Mouse (Mus musculus) liver, embryonic 16.5 days (tissue): ENCODE results near the gene 4930539E08Rik. TPM values are rescaled to one million over a fixed set of nuclear protein-coding genes. Genes with fewer than 3 reads are reported as not detected.

Experiments
- ATAC-seq: fragments of 200-750 bp; cut with Nextera tagmentation; 2 replicates; pipeline ENCODE4 v1.8.0; 2017; ENCODE audit warnings: low read depth, mild to moderate bottlenecking, moderate number of reproducible peaks, moderate library complexity
- H3K27ac ChIP-seq: fragments of 300-500 bp; sonication (generic); 2 replicates; pipeline ENCODE4 v1.5.1; 2014; ENCODE audit warnings: mild to moderate bottlenecking, low read length
- H3K27me3 ChIP-seq: fragments of 300-500 bp; sonication (generic); 2 replicates; pipeline ENCODE4 v1.6.1; 2014; ENCODE audit warnings: low read depth, low read length, mixed read lengths; ENCODE audit not compliant: control insufficient read depth, insufficient read depth
- H3K36me3 ChIP-seq: fragments of 300-500 bp; sonication (generic); 2 replicates; pipeline ENCODE4 v1.6.1; 2014; ENCODE audit warnings: mild to moderate bottlenecking; ENCODE audit not compliant: control insufficient read depth, insufficient read depth
- H3K4me1 ChIP-seq: fragments of 300-500 bp; sonication (generic); 2 replicates; pipeline ENCODE4 v1.6.1; 2014; ENCODE audit warnings: low read depth, low read length, mixed read lengths; ENCODE audit not compliant: control insufficient read depth
- H3K4me2 ChIP-seq: fragments of 300-500 bp; sonication (generic); 2 replicates; pipeline ENCODE4 v1.6.1; 2014; ENCODE audit warnings: low read depth, low read length, mixed read lengths
- H3K4me3 ChIP-seq: fragments of 300-500 bp; sonication (generic); 2 replicates; pipeline ENCODE4 v1.5.1; 2014; ENCODE audit warnings: low read depth, mild to moderate bottlenecking, low read length
- H3K9ac ChIP-seq: fragments of 300-500 bp; sonication (generic); 2 replicates; pipeline ENCODE4 v1.6.1; 2014; ENCODE audit warnings: low read depth, low read length
- H3K9me3 ChIP-seq: fragments of 300-500 bp; sonication (generic); replicated peaks from 2 replicates; pipeline ENCODE4 v1.6.1; 2016; ENCODE audit warnings: low read length; ENCODE audit not compliant: control insufficient read depth
- WGBS: fragments of 180-500 bp; shearing (Covaris S2); extraction: QIAGEN DNeasy Blood & Tissue Kit; methylation state at CpG from one replicate; pipeline ENCODE4 v1.1.7; 2014; ENCODE audit not compliant: insufficient replicate concordance; 5-methylcytosine and 5-hydroxymethylcytosine counted together
- polyA plus RNA-seq: library from polyadenylated mRNA; unstranded; fragments of >200 nt; fragmentation: Nextera tagmentation; extraction: Ambion mirVana; gene quantifications from 2 replicates; pipeline ENCODE4 v1.2.1, GENCODE M21; 2015

Gene 4930539E08Rik
- polyA plus RNA-seq, 1 experiment from 2014 or later: not detected

DNA sequence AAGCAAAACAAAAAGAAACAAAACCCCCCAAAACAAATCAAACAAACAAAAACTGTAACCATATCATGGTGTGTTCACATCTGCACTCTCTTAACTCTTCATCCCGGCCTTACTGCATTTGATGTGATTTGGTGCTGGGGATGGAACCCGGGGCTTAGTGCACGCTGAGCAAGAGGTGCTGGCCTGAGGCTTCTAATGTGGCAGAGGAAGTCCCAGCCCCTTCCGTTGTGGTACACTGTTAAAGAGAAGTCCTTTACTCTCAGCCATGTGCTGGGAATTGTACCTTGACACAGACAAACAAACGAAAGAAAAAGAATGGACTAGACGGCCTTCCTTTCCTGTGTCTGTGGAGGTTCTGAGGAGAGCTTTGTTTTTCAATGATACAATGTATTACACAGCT lies 7.0 kb upstream of the 4930539E08Rik start:
- no peak for ATAC-seq
- Histone ChIP-seq H3K9ac (no peak overlapping the region), H3K27me3 (no peaks in the 10 kb centered on the region), H3K36me3 (no peaks in the 10 kb centered on the region), H3K4me3 (no peak overlapping the region), H3K4me2 (no peak overlapping the region), H3K4me1 (peaks cover 9% of the 10 kb centered on the region), H3K9me3 (no peaks in the 10 kb centered on the region), H3K27ac (no peak overlapping the region)
- 15% methylated on average over 6 of the region's 6 CpGs for WGBS

DNA sequence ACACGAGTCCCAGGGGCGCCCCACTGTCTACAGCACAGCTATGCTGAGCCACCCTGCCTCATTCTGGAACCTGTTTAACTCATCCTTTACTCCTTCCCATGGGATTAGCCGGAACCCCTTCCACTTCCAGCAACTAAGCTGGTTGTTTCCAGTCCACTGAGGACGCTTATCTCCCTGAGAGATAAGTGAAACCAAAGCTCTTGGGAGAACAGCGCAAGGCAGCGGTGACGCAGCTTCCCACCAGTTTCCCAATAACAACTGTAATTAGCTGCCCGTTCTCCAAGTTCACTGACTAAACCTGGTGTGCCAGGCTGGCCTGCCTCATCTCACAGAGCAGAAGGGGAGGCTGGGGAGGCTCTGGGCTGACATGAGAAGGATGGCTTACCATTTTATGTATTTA lies 6.0 kb upstream of the 4930539E08Rik start:
- Histone ChIP-seq H3K4me3 (no peak overlapping the region), H3K9ac (no peak overlapping the region), H3K9me3 (no peaks in the 10 kb centered on the region), H3K4me1 (peaks cover 3% of the 10 kb centered on the region), H3K27ac (no peak overlapping the region), H3K36me3 (no peaks in the 10 kb centered on the region), H3K27me3 (no peaks in the 10 kb centered on the region), H3K4me2 (no peak overlapping the region)
- no peak for ATAC-seq
- WGBS: 50% methylated on average over 8 of the region's 8 CpGs

- no peaks in the 10 kb centered on the region for H3K27me3 ChIP-seq
- H3K4me2 ChIP-seq: no peak overlapping the region
- no peaks in the 10 kb centered on the region for H3K36me3 ChIP-seq
- H3K4me3 ChIP-seq: no peak overlapping the region
- ATAC-seq: no peak
- peaks cover 3% of the 10 kb centered on the region for H3K4me1 ChIP-seq
- whole genome bisulfite sequencing: 89% methylated on average over 1 of the region's 1 CpGs
- H3K9me3 ChIP-seq: no peaks in the 10 kb centered on the region
- no peak overlapping the region for H3K27ac ChIP-seq
- no peak overlapping the region for H3K9ac ChIP-seq
These were observed 1.4 kb upstream of the 4930539E08Rik start for GRCm38 (mm10) chr17:28916520-28916919.

GRCm38 (mm10) chr17:28913940-28914339 lies 1.2 kb downstream of the 4930539E08Rik start:
- ATAC-seq: peak; percentile 47; the same call in 1 of the 2 replicates
- peaks cover 8% of the 10 kb centered on the region for H3K27me3 ChIP-seq

DNA sequence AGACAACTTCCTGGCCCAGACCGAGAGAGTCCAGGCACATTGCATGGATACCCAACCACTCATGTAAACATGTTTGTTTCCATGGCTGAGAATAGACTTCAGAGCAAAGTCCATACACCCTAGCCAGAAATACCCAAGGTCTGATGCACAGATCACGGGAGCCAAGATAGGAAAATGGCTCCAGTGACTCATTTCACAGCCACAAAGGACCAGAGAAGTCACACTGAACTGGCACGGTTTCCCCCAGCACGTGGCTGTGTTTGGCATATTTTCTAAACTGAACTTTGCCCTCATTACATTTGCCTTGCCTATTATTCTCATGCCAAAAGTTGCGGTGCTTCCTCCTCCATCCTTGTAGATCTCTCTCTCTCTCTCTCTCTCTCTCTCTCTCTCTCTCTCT lies 1.9 kb downstream of the 4930539E08Rik start:
- H3K27me3 ChIP-seq: peaks cover 10% of the 10 kb centered on the region
- no peak overlapping the region for H3K4me2 ChIP-seq
- no peak overlapping the region for H3K4me3 ChIP-seq
- WGBS: 53% methylated on average over 5 of the region's 5 CpGs
- no peaks in the 10 kb centered on the region for H3K9me3 ChIP-seq
- no peak for ATAC-seq
- H3K36me3 ChIP-seq: no peaks in the 10 kb centered on the region
- no peak overlapping the region for H3K9ac ChIP-seq
- no peaks in the 10 kb centered on the region; the same call in 1 of the 2 replicates for H3K4me1 ChIP-seq
- no peak overlapping the region for H3K27ac ChIP-seq

More at GRCm38 (mm10) chr17:28913940-28914339, 1.2 kb downstream of the 4930539E08Rik start:
- Histone ChIP-seq H3K9me3 (no peaks in the 10 kb centered on the region), H3K4me1 (no peaks in the 10 kb centered on the region; the same call in 1 of the 2 replicates), H3K36me3 (no peaks in the 10 kb centered on the region), H3K4me3 (no peak overlapping the region), H3K27ac (no peak overlapping the region), H3K9ac (no peak overlapping the region), H3K4me2 (no peak overlapping the region)
- WGBS: 68% methylated on average over 6 of the region's 6 CpGs

- Histone ChIP-seq H3K9ac (no peak overlapping the region), H3K4me1 (no peaks in the 10 kb centered on the region; the same call in 1 of the 2 replicates), H3K4me2 (no peak overlapping the region), H3K27ac (no peak overlapping the region), H3K27me3 (peaks cover 10% of the 10 kb centered on the region), H3K36me3 (no peaks in the 10 kb centered on the region), H3K9me3 (no peaks in the 10 kb centered on the region), H3K4me3 (no peak overlapping the region)
- WGBS: 46% methylated on average over 7 of the region's 7 CpGs
- 0 out of 2 replicates have a peak, but pooled peaks have one; percentile 30 for ATAC-seq
These were observed 5.0 kb downstream of the 4930539E08Rik start for GRCm38 (mm10) chr17:28910139-28910538.

GRCm38 (mm10) chr17:28909252-28909941 lies 5.7 kb downstream of the 4930539E08Rik start:
- 2% methylated on average over 29 of the region's 29 CpGs for WGBS
- ATAC-seq: no peak
- peak overlapping the region; percentile 4; the same call in 1 of the 2 replicates for H3K4me3 ChIP-seq
- H3K4me1 ChIP-seq: no peaks in the 10 kb centered on the region; the same call in 1 of the 2 replicates
- peaks cover 10% of the 10 kb centered on the region for H3K27me3 ChIP-seq
- H3K9ac ChIP-seq: no peak overlapping the region
- H3K4me2 ChIP-seq: peak overlapping the region; percentile 52
- H3K27ac ChIP-seq: no peak overlapping the region
- no peaks in the 10 kb centered on the region for H3K9me3 ChIP-seq
- no peaks in the 10 kb centered on the region for H3K36me3 ChIP-seq

DNA sequence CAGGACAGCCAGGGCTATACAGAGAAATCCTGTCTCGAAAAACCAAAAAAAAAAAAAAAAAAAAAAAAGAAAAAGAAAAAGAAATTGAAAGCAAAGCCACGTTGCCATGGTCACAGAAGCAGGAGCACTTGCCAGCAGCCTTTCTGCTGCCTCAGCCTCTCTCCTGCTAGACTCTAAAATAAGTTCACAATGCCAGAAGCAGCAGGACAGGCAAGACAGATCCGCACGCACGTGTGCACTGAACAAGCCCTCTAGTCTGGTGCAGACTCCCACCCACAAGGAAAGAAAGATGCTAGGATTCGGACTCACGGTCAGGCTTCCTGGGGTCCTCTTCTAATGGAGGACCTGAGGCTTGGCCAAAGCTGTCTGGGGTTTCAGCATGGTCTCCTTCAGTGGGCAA lies 7.2 kb downstream of the 4930539E08Rik start:
- Histone ChIP-seq H3K27me3 (peaks cover 10% of the 10 kb centered on the region), H3K36me3 (no peaks in the 10 kb centered on the region), H3K4me2 (no peak overlapping the region), H3K4me3 (no peak overlapping the region), H3K27ac (no peak overlapping the region), H3K9ac (no peak overlapping the region), H3K4me1 (no peaks in the 10 kb centered on the region; the same call in 1 of the 2 replicates), H3K9me3 (no peaks in the 10 kb centered on the region)
- 81% methylated on average over 7 of the region's 7 CpGs for WGBS
- ATAC-seq: no peak

DNA sequence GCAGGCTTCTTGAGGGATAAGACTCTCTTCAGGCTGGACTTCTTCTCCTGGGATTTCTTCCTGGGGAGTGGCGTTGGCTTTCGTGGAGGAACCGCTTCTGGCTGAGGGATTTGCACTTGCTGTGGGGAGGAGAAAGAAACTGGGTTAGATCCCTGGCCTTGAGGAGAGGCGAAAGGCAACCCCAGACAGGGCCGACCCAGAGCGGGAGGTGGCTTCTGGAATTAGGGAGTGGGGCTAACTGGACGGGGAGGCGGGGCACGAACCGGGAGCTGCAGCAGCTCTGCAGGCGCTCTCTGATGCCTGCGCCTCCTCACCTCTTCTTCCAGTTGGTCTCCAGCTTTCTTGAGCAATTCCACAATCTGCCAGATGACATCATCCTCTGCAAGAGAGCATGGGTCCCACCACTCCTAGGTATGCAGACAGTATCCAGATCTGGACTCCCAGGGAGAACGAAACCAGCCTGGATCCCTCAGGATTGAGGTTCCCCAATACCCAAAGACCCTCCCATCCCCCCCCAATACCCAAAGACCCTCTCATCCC lies 9.7 kb downstream of the 4930539E08Rik start:
- WGBS: 77% methylated on average over 13 of the region's 13 CpGs
- Histone ChIP-seq H3K4me3 (no peak overlapping the region), H3K9me3 (no peaks in the 10 kb centered on the region), H3K4me1 (no peaks in the 10 kb centered on the region; the same call in 1 of the 2 replicates), H3K27me3 (peaks cover 10% of the 10 kb centered on the region), H3K4me2 (no peak overlapping the region), H3K27ac (no peak overlapping the region), H3K9ac (no peak overlapping the region), H3K36me3 (no peaks in the 10 kb centered on the region)
- no peak for ATAC-seq
